Mouse (Mus musculus) midbrain, embryonic 14.5 days (tissue): Measurements from ENCODE around the gene Hs3st6. TPM values are rescaled to one million over a fixed set of nuclear protein-coding genes. Genes with fewer than 3 reads are reported as not detected.

Source experiments
- ATAC-seq: fragments of 200-750 bp; cut with Nextera tagmentation; 2 replicates; pipeline ENCODE4 v1.8.0; 2017; ENCODE audit warnings: moderate number of reproducible peaks, moderate library complexity; ENCODE audit not compliant: low FRiP score, low TSS enrichment
- DNase-seq: peaks from one replicate; pipeline ENCODE4 v3.0.0-alpha.2; 2015
- H3K27ac ChIP-seq: fragments of 300-500 bp; sonication (generic); replicated peaks from 2 replicates; pipeline ENCODE4 v1.5.1; 2014; ENCODE audit warnings: mild to moderate bottlenecking, low read depth, low read length, moderate library complexity
- H3K27me3 ChIP-seq: fragments of 300-500 bp; sonication (generic); 2 replicates; pipeline ENCODE4 v1.6.1; 2014; ENCODE audit warnings: low read length, control low read depth, mixed read lengths; ENCODE audit not compliant: control insufficient read depth, insufficient read depth
- H3K36me3 ChIP-seq: fragments of 300-500 bp; sonication (generic); 2 replicates; pipeline ENCODE4 v1.6.1; 2014; ENCODE audit warnings: low read length, control low read depth; ENCODE audit not compliant: control insufficient read depth, insufficient read depth
- H3K4me1 ChIP-seq: fragments of 300-500 bp; sonication (generic); 2 replicates; pipeline ENCODE4 v1.6.1; 2014; ENCODE audit warnings: mild to moderate bottlenecking, antibody characterized with exemption, low read length, control low read depth; ENCODE audit not compliant: control insufficient read depth, insufficient read depth
- H3K4me2 ChIP-seq: fragments of 300-500 bp; sonication (generic); 2 replicates; pipeline ENCODE4 v1.6.1; 2014; ENCODE audit warnings: mild to moderate bottlenecking, low read length, moderate library complexity
- H3K4me3 ChIP-seq: fragments of 300-500 bp; sonication (generic); replicated peaks from 2 replicates; pipeline ENCODE4 v1.5.1; 2014; ENCODE audit warnings: low read depth, low read length
- H3K9ac ChIP-seq: fragments of 300-500 bp; sonication (generic); replicated peaks from 2 replicates; pipeline ENCODE4 v1.6.1; 2014; ENCODE audit warnings: mild to moderate bottlenecking, low read length, moderate library complexity
- H3K9me3 ChIP-seq: fragments of 300-500 bp; sonication (generic); 2 replicates; pipeline ENCODE4 v1.6.1; 2016; ENCODE audit warnings: low read length, control low read depth, mixed read lengths; ENCODE audit not compliant: control insufficient read depth
- WGBS: fragments of 180-500 bp; shearing (Covaris S2); extraction: QIAGEN DNeasy Blood & Tissue Kit; methylation state at CpG from one replicate; pipeline ENCODE4 v1.1.7; 2014; 5-methylcytosine and 5-hydroxymethylcytosine counted together
- polyA plus RNA-seq: library from polyadenylated mRNA; unstranded; fragments of >200 nt; fragmentation: Nextera tagmentation; extraction: Ambion mirVana; gene quantifications from 2 replicates; pipeline ENCODE4 v1.2.1, GENCODE M21; 2014

The Hs3st6 gene
- polyA plus RNA-seq, 1 experiment from 2014 or later, result not detected

DNA sequence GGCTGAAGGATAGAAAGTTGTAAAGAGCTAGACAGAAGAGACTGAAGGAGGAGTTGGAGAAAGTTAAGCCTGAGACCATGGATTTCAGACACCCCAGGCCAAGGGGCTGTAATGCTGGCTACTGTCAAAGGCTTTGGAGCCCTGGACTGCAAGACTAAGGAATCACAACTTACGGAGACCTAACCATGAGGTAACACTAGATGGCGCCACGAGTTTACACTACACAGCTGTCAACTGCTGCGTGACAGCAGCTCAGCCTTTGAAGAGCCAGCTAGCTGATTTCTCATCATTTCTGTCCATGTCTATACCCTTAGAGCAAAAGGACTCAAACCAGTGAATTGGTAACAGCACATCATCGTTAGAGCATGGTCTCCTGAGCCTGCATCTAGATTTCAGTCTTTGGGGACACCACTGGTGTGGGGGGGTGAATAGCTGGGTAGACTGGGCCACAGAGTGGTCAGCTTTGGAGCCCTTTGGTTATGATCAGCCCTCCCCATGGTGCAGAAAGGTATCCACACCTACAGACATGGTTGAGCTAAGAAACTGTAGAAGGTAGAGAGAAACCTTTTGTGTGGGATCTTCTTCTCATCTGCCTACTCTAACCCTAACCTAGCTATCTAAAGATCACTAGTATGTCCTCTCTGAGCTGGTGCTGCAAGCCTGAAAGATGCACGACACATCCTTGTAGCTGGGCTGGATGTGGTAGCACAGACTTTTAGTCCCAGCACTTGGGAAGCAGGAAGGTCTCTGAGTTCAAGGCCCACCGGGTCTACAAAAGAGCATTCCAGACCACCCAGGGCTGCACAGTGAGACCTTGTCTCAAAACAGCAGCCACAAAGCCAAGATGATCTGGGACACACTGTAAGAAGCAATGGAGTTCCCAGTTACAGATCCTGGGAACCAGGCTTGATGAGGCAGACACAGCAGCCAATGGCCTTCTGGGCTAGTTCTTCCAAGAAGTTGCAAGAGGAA is 7.0 kb upstream of the Hs3st6 start:
- no peak overlapping the region for H3K4me3 ChIP-seq
- no peak overlapping the region for H3K4me2 ChIP-seq
- H3K27me3 ChIP-seq, result peaks cover 11% of the 10 kb centered on the region
- H3K4me1 ChIP-seq, result no peaks in the 10 kb centered on the region
- DNase-seq (peak; percentile 96), ATAC-seq (peak; percentile 68; the same call in 1 of the 2 replicates)
- no peak overlapping the region for H3K27ac ChIP-seq
- WGBS, result 19% methylated on average over 7 of the region's 7 CpGs
- H3K9me3 ChIP-seq, result no peaks in the 10 kb centered on the region
- no peak overlapping the region; the same call in 1 of the 2 replicates for H3K9ac ChIP-seq
- H3K36me3 ChIP-seq, result no peaks in the 10 kb centered on the region

DNA sequence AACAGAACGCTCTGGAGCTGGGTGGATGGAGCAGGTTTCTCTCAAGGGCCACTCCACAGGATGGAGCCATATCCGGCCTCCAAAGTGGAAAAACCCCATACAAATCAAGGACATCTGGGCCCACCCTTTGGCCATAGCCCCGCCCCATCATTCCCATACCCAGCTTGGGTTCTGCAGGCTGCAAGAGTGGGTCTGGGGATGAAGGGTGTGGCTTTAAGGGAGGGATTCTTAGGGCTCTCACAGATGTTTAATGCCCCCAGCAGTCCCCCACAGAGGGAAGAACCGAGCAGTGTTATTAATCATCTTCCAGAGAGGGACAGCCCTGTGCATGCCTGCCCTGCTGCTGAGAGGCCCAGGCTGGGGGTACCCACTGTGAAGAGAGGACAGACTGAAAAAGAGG is 5.8 kb upstream of the Hs3st6 start:
- 64% methylated on average over 4 of the region's 4 CpGs for WGBS
- ATAC-seq (no peak), DNase-seq (no peak)
- Histone ChIP-seq H3K4me1 (no peaks in the 10 kb centered on the region), H3K27me3 (peaks cover 22% of the 10 kb centered on the region), H3K4me3 (no peak overlapping the region), H3K9ac (no peak overlapping the region), H3K4me2 (no peak overlapping the region), H3K9me3 (no peaks in the 10 kb centered on the region), H3K36me3 (no peaks in the 10 kb centered on the region), H3K27ac (no peak overlapping the region)

GRCm38 (mm10) chr17:24751528-24751927 is 1.3 kb upstream of the Hs3st6 start:
- no peak overlapping the region for H3K27ac ChIP-seq
- no peak overlapping the region for H3K4me3 ChIP-seq
- no peaks in the 10 kb centered on the region for H3K36me3 ChIP-seq
- DNase-seq, result no peak
- peaks cover 7% of the 10 kb centered on the region; the same call in 1 of the 2 replicates for H3K4me1 ChIP-seq
- WGBS, result 12% methylated on average over 4 of the region's 4 CpGs
- no peak for ATAC-seq
- peaks cover 53% of the 10 kb centered on the region for H3K27me3 ChIP-seq
- H3K9ac ChIP-seq, result no peak overlapping the region
- H3K4me2 ChIP-seq, result no peak overlapping the region
- no peaks in the 10 kb centered on the region for H3K9me3 ChIP-seq

DNA sequence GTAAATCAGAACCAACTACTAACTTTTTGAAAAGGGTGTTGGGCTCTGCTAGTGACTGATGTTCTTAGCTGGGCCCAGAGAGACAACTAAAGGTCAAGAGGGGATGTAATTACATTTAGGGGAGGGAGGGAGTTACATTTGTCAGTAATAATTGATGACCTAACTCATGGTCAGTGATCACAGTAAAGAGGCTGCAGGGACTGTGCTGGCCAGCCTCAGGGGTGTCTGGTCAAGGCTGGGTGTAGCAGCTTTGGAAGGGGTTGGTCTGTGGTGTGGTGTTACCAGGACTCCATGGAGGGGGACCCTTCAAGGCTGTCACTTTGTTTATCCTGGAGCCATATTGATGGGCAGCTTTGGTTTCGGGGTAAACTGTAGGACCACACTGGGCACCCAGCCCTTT is 4.6 kb downstream of the Hs3st6 start:
- DNase-seq, result no peak
- H3K27me3 ChIP-seq, result peaks cover 28% of the 10 kb centered on the region
- no peak overlapping the region for H3K27ac ChIP-seq
- no peaks in the 10 kb centered on the region for H3K9me3 ChIP-seq
- no peak overlapping the region for H3K9ac ChIP-seq
- H3K36me3 ChIP-seq, result no peaks in the 10 kb centered on the region
- no peak overlapping the region for H3K4me3 ChIP-seq
- no peak overlapping the region for H3K4me2 ChIP-seq
- WGBS, result 65% methylated on average over 1 of the region's 1 CpGs
- H3K4me1 ChIP-seq, result peaks cover 6% of the 10 kb centered on the region; the same call in 1 of the 2 replicates
- ATAC-seq, result no peak

DNA sequence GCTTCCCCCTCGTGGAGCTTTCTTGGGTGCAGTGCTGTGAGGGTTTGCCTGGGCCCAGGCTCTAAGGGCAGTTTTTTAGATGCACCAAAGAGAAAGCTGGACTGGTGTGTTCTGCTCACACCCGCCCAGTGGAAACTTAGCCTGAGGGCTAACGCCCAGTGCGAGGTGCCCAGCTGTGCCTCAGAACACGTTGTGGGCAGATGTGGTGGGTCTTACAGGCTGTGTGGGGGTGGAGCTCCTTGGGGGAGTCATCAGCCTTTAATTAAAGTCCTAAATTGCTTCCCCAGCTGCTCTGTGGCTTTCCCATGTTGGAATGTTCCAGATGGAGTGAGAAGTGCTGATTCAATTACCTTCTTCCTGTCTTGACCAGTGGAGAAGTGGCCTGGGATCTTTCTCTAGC is 8.3 kb downstream of the Hs3st6 start:
- no peaks in the 10 kb centered on the region; the same call in 1 of the 2 replicates for H3K27me3 ChIP-seq
- no peak for ATAC-seq
- WGBS, result 54% methylated on average over 5 of the region's 5 CpGs
- H3K27ac ChIP-seq, result no peak overlapping the region
- no peak overlapping the region for H3K9ac ChIP-seq
- H3K4me3 ChIP-seq, result no peak overlapping the region
- DNase-seq, result no peak
- H3K4me1 ChIP-seq, result no peaks in the 10 kb centered on the region
- H3K36me3 ChIP-seq, result no peaks in the 10 kb centered on the region
- no peaks in the 10 kb centered on the region for H3K9me3 ChIP-seq
- no peak overlapping the region for H3K4me2 ChIP-seq

DNA sequence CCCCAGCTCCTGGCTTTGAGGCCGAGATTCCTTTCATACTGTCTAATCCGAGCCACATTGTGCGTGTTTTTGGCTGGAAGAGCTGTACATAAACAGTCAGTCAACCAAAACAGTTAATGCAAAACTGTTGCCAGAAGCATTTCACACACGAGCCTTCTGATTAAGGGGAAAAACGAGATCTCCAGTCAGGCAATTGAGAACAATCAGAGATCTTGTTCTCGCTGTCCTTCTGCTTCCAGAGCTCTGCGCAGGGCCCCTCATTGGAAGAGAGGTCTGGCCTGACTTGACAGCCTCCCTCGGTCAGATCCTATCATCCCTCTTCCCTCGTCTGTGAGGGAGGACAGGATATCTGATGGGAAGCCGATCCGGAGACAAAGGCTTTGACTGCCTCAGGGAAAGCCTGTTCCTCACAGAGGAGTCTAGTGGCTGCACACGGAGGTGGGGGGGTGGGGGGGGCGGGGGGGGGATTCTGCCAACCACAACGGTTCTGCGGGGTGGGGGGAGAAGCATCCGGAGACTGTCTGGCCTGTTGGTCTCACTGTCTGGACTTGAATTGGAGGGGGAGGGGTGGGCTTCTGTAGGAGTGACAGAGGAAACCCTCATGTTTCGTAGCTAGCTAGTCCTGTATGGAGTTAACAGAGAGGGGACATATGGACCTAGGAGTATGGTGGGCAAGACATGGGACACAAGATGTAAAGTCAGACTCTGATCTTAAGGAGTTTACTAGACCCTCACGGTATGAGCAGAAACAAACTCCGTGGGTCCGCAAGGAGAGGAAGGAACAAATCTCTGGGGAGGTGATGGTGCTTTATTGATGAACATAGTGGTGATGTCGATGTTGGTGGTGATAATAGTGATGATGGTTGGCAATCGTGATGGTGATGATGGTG is 12.5 kb downstream of the Hs3st6 start:
- ATAC-seq, result no peak
- Histone ChIP-seq H3K9me3 (no peaks in the 10 kb centered on the region), H3K36me3 (no peaks in the 10 kb centered on the region), H3K4me2 (no peak overlapping the region), H3K27me3 (no peaks in the 10 kb centered on the region), H3K27ac (peak overlapping the region; percentile 9; the same call in 1 of the 2 replicates), H3K4me1 (no peaks in the 10 kb centered on the region), H3K9ac (no peak overlapping the region), H3K4me3 (no peak overlapping the region)
- WGBS, result 50% methylated on average over 22 of the region's 22 CpGs
- DNase-seq, result peak; percentile 20

DNA sequence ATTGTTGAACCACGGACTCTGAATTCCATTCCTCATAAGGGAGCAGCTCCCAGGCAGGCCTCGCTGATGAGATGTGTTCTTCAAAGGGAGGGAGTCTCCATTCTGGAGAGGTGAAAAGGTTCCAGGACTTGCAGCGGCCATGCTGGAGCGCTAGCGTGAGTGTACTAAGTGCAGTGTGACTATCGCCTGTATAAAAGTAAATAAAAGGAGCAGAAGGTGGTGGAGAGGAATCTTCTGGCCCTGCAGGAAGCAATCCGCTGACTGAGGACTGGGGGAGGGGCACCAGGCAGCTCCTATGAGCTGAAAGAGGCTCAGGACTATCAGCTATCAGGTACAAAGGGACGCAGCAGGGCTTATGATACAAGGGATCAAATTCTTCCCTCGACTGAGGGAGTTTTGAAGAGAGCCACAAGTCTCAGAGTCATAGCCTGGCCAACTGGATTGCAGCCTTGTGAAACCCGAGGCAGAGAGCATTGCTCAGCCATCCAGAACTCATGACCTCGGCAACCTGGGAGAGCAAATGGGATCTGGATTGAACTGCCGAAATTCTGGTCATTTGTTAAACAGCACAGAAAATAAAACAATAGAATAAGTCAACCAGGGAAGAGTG is 13.6 kb downstream of the Hs3st6 start:
- Histone ChIP-seq H3K27ac (no peak overlapping the region), H3K27me3 (no peaks in the 10 kb centered on the region), H3K4me2 (no peak overlapping the region), H3K9me3 (no peaks in the 10 kb centered on the region), H3K36me3 (no peaks in the 10 kb centered on the region), H3K9ac (no peak overlapping the region), H3K4me3 (no peak overlapping the region), H3K4me1 (no peaks in the 10 kb centered on the region)
- WGBS, result 20% methylated on average over 12 of the region's 12 CpGs
- ATAC-seq, result no peak
- no peak for DNase-seq

DNA sequence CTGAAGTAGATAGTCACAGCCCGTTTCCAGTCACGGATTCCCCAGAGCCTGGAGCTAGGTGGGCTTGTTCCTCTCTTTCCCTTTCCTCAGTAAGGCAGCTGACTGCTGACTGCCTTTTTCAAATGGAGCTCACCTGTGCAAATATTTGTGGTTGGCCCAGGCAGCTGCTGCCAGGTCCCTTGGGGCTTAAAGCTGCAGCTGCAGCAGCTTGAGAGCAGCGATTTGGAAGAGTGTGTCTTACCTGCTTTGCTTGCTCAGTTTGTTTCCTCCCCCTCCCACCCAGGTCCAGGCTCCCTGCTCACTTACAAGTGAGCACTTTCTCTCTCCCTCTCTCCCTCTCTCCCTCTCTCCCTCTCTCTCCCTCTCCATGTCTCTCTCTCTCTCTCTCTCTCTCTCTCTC is 16.4 kb downstream of the Hs3st6 start:
- no peaks in the 10 kb centered on the region for H3K36me3 ChIP-seq
- H3K9ac ChIP-seq, result no peak overlapping the region
- WGBS, result 36% methylated on average over 3 of the region's 3 CpGs
- no peaks in the 10 kb centered on the region for H3K27me3 ChIP-seq
- no peak overlapping the region for H3K27ac ChIP-seq
- H3K4me2 ChIP-seq, result no peak overlapping the region
- H3K9me3 ChIP-seq, result no peaks in the 10 kb centered on the region
- H3K4me3 ChIP-seq, result no peak overlapping the region
- no peaks in the 10 kb centered on the region for H3K4me1 ChIP-seq
- DNase-seq (peak; percentile 18), ATAC-seq (no peak)
